Mouse (Mus musculus): ENCODE data around the gene B3gnt7. TPM values are rescaled to one million over a fixed set of nuclear protein-coding genes. Genes with fewer than 3 reads are reported as not detected.

The B3gnt7 gene
- polyA plus RNA-seq, 1 experiment from 2014 or later, result 4.9 TPM

DNA sequence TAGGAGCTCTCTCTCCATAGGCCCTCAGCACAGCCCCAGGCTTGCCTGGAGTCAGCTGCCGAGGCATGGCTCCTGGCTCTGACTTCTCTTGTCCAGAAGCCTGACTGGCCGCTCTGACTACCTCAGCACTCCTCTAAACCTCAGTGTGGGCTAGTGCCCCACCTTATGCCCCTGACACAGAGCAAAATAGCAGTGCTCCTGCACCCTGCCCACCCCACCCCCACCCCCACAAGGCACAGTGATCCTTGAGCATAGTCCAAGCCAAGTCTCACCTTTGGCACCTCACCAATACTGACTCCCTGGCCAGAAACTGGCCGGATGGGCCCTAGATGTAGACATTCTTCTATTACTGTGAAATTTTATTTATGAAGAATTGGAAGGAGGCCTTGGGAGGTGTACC lies 4.1 kb downstream of the B3gnt7 start:
- no peak for DNase-seq (ENCODE audit: extremely low spot score, low spot score)
- peaks cover 66% of the 10 kb centered on the region for H3K27me3 ChIP-seq (ENCODE audit: poor library complexity, severe bottlenecking)
- no peak overlapping the region for H3K27ac ChIP-seq
- H3K9me3 ChIP-seq, result peaks cover 7% of the 10 kb centered on the region; the same call in 1 of the 2 replicates
- 89% methylated on average over 3 of the region's 3 CpGs for WGBS
- no peak overlapping the region for H3K4me3 ChIP-seq
- peaks cover 14% of the 10 kb centered on the region for H3K36me3 ChIP-seq (replicated peaks)
- peaks cover 57% of the 10 kb centered on the region for H3K4me1 ChIP-seq

GRCm38 (mm10) chr1:86307177-86307762 lies 4.6 kb downstream of the B3gnt7 start:
- Histone ChIP-seq H3K4me3 (no peak overlapping the region), H3K9me3 (peaks cover 7% of the 10 kb centered on the region; the same call in 1 of the 2 replicates), H3K36me3 (replicated peaks) (peaks cover 14% of the 10 kb centered on the region), H3K27me3 (ENCODE audit: poor library complexity, severe bottlenecking) (peaks cover 60% of the 10 kb centered on the region), H3K4me1 (peaks cover 58% of the 10 kb centered on the region), H3K27ac (no peak overlapping the region)
- WGBS, result 85% methylated on average over 7 of the region's 7 CpGs
- DNase-seq (ENCODE audit: extremely low spot score, low spot score), result no peak

- Histone ChIP-seq H3K27me3 (ENCODE audit: poor library complexity, severe bottlenecking) (peaks cover 52% of the 10 kb centered on the region), H3K36me3 (replicated peaks) (peaks cover 14% of the 10 kb centered on the region), H3K4me3 (no peak overlapping the region), H3K27ac (no peak overlapping the region), H3K4me1 (peaks cover 50% of the 10 kb centered on the region), H3K9me3 (peaks cover 7% of the 10 kb centered on the region; the same call in 1 of the 2 replicates)
- WGBS, result 21% methylated on average over 4 of the region's 4 CpGs
- no peak for DNase-seq (ENCODE audit: extremely low spot score, low spot score)
Measured at GRCm38 (mm10) chr1:86307871-86308641, 5.4 kb downstream of the B3gnt7 start.

- WGBS, result 90% methylated on average over 7 of the region's 7 CpGs
- Histone ChIP-seq H3K27me3 (ENCODE audit: poor library complexity, severe bottlenecking) (peaks cover 42% of the 10 kb centered on the region), H3K36me3 (replicated peaks) (peaks cover 14% of the 10 kb centered on the region), H3K9me3 (peaks cover 7% of the 10 kb centered on the region; the same call in 1 of the 2 replicates), H3K4me1 (peaks cover 44% of the 10 kb centered on the region), H3K4me3 (no peak overlapping the region), H3K27ac (no peak overlapping the region)
- DNase-seq (ENCODE audit: extremely low spot score, low spot score), result no peak
Measured at GRCm38 (mm10) chr1:86309270-86309833, 6.7 kb downstream of the B3gnt7 start.

DNA sequence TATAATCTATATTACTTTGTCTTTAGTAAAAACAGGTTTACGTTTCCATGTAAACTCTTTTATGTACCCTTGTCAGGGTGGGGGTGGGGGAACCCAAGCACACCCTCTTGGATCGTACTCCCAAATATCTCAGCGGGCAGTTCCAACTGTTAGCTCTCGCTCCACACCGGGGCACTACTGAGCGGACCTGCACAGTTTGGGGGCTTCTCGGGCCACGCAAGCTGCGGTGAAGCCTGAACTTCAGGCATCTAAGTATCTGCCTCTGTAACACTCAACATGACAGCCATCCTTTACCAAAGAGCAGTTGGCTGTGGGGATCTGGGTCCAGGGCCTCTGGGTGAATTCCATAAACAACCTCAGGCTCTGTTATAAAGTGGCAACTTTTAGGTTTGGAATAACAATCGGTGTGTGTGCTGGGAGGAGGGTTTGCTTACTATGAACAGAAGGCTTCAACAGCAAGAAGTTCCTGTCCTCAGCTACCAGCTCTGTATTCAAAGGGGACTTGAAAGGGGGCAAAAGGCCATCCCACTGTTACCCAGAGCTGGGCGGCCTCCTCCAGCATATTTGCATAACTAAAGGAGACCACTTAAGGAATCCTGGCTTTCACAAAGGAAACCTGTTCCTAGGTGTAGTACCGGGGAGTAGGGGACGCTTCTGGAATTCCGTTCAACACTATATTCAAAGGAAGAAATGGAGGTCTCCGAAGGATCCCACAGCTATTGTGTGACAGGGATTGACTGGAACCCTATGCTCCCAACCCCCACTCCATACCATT lies 8.1 kb downstream of the B3gnt7 start:
- Histone ChIP-seq H3K4me3 (peak overlapping the region; percentile 20; the same call in 1 of the 2 replicates), H3K36me3 (replicated peaks) (peaks cover 5% of the 10 kb centered on the region), H3K27ac (peak overlapping the region; percentile 40), H3K9me3 (no peaks in the 10 kb centered on the region), H3K27me3 (ENCODE audit: poor library complexity, severe bottlenecking) (peaks cover 29% of the 10 kb centered on the region), H3K4me1 (peaks cover 44% of the 10 kb centered on the region)
- WGBS, result 19% methylated on average over 15 of the region's 15 CpGs
- no peak for DNase-seq (ENCODE audit: extremely low spot score, low spot score)

- peaks cover 20% of the 10 kb centered on the region for H3K27me3 ChIP-seq (ENCODE audit: poor library complexity, severe bottlenecking)
- no peaks in the 10 kb centered on the region for H3K9me3 ChIP-seq
- H3K4me1 ChIP-seq, result peaks cover 44% of the 10 kb centered on the region
- DNase-seq (ENCODE audit: extremely low spot score, low spot score), result no peak
- WGBS, result 29% methylated on average over 10 of the region's 10 CpGs
- peak overlapping the region; percentile 20; the same call in 1 of the 2 replicates for H3K4me3 ChIP-seq
- no peaks in the 10 kb centered on the region for H3K36me3 ChIP-seq (replicated peaks)
- H3K27ac ChIP-seq, result peak overlapping the region; percentile 40
Measured at GRCm38 (mm10) chr1:86311467-86312005, 8.9 kb downstream of the B3gnt7 start.

GRCm38 (mm10) chr1:86312269-86312668 lies 9.6 kb downstream of the B3gnt7 start:
- Histone ChIP-seq H3K27ac (no peak overlapping the region), H3K4me1 (peaks cover 44% of the 10 kb centered on the region), H3K4me3 (no peak overlapping the region), H3K9me3 (no peaks in the 10 kb centered on the region), H3K36me3 (replicated peaks) (no peaks in the 10 kb centered on the region), H3K27me3 (ENCODE audit: poor library complexity, severe bottlenecking) (peaks cover 13% of the 10 kb centered on the region; the same call in 1 of the 2 replicates)
- 76% methylated on average over 3 of the region's 3 CpGs for WGBS
- DNase-seq (ENCODE audit: extremely low spot score, low spot score), result no peak

- WGBS, result 50% methylated on average over 16 of the region's 16 CpGs
- peak overlapping the region; percentile 31; the same call in 1 of the 2 replicates for H3K4me3 ChIP-seq
- peaks cover 36% of the 10 kb centered on the region for H3K4me1 ChIP-seq
- DNase-seq (ENCODE audit: extremely low spot score, low spot score), result no peak
- peak overlapping the region; percentile 21; the same call in 1 of the 2 replicates for H3K27ac ChIP-seq
- peaks cover 11% of the 10 kb centered on the region; the same call in 1 of the 2 replicates for H3K27me3 ChIP-seq (ENCODE audit: poor library complexity, severe bottlenecking)
- H3K36me3 ChIP-seq (replicated peaks), result no peaks in the 10 kb centered on the region
- no peaks in the 10 kb centered on the region for H3K9me3 ChIP-seq
Measured at GRCm38 (mm10) chr1:86313096-86313771, 10.6 kb downstream of the B3gnt7 start.

- H3K27ac ChIP-seq, result peak overlapping the region; percentile 21; the same call in 1 of the 2 replicates
- H3K4me3 ChIP-seq, result peak overlapping the region; percentile 31; the same call in 1 of the 2 replicates
- no peak for DNase-seq (ENCODE audit: extremely low spot score, low spot score)
- WGBS, result 20% methylated on average over 15 of the region's 15 CpGs
- H3K27me3 ChIP-seq (ENCODE audit: poor library complexity, severe bottlenecking), result peaks cover 11% of the 10 kb centered on the region; the same call in 1 of the 2 replicates
- H3K9me3 ChIP-seq, result no peaks in the 10 kb centered on the region
- no peaks in the 10 kb centered on the region for H3K36me3 ChIP-seq (replicated peaks)
- peaks cover 31% of the 10 kb centered on the region for H3K4me1 ChIP-seq
Measured at GRCm38 (mm10) chr1:86313772-86314125, 11.1 kb downstream of the B3gnt7 start.

DNA sequence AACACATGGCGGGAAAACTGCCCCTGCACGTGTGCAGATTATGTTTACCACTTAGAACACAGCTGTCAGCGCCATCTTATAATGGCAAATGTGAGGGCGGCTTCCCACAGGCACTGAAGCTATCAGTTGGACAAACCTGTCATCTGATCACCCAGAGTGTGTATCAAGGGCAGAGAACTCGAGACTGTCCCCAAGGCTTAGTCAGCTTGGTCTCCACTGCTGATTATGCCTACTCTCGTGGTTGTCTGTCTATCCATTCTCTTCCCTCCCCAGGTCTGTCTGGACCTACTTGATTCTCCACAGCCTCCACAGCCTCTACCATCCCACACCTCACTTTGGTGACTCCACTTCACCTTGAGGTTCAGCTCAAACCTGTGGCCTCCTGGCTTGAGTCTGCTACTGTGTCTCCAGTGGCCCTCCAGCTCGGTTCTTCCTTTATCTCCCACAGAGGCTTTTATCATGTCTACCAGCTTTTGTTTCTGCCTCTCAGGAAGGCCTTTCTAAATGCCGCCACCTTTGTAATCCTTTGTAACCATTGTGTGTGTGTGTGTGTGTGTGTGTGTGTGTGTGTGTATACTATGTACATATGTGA lies 18.3 kb downstream of the B3gnt7 start:
- Histone ChIP-seq H3K4me3 (no peak overlapping the region), H3K9me3 (peaks cover 3% of the 10 kb centered on the region), H3K4me1 (no peaks in the 10 kb centered on the region), H3K27me3 (ENCODE audit: poor library complexity, severe bottlenecking) (no peaks in the 10 kb centered on the region), H3K27ac (no peak overlapping the region), H3K36me3 (replicated peaks) (no peaks in the 10 kb centered on the region)
- WGBS, result 91% methylated on average over 8 of the region's 8 CpGs
- DNase-seq (ENCODE audit: extremely low spot score, low spot score), result no peak

GRCm38 (mm10) chr1:86336330-86336729 lies 33.7 kb downstream of the B3gnt7 start:
- no peaks in the 10 kb centered on the region for H3K4me1 ChIP-seq
- no peak overlapping the region for H3K4me3 ChIP-seq
- 52% methylated on average over 2 of the region's 2 CpGs for WGBS
- H3K27me3 ChIP-seq (ENCODE audit: poor library complexity, severe bottlenecking), result no peaks in the 10 kb centered on the region
- no peak for DNase-seq (ENCODE audit: extremely low spot score, low spot score)
- no peak overlapping the region for H3K27ac ChIP-seq
- H3K36me3 ChIP-seq (replicated peaks), result no peaks in the 10 kb centered on the region
- H3K9me3 ChIP-seq, result no peaks in the 10 kb centered on the region
